Mouse (Mus musculus): ENCODE results near the gene Flt4. TPM values are rescaled to one million over a fixed set of nuclear protein-coding genes. Genes with fewer than 3 reads are reported as not detected.

Flt4 gene
- polyA plus RNA-seq, 1 experiment from 2014 or later: 10.6 TPM

DNA sequence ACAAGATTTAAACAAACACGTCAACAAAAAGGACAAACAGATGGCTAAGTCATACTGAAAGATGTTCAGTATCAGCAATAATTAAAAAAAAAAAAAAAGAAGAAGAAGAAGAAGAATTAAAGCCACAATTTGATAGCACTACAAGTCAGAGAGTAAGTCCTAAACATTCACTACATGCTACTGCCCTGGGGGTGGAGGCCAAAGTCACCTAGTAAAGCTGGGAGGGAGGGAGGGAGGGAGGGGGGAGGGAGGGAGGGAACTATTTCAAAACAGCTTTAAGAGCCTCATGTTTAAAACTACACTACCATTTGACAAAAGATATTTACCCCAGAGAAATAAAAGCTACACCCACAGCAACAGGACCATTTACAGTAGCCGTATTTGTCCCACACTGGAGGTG, 86.6 kb downstream of the Flt4 start:
- in situ Hi-C loops (cut with MboI; ENCODE audit: low pct_unique_long_range_greater_than_20kb): loop anchor here (25.0 kb wide), 1 partner anchor 883 kb away; the partner anchor contains the start of genes Rack1 and Trim41
- no peak for TF ChIP-seq CTCF (IDR thresholded peaks at IDR 0.05)
- ATAC-seq (no peak), DNase-seq (ENCODE audit: low read depth, low spot score) (no peak)
- H3K27me3 ChIP-seq: no peaks in the 10 kb centered on the region
- ChIA-PET POLR2A (interaction anchor here (1.2 kb wide), 1 partner anchor 15 kb away, joined by 3 read pairs; no protein-coding TSS in a partner anchor), CTCF (interaction anchor here (1.1 to 2.2 kb wide), 2 partner anchors 13 to 27 kb away, joined by 3 to 6 read pairs; no protein-coding TSS in a partner anchor)

DNA sequence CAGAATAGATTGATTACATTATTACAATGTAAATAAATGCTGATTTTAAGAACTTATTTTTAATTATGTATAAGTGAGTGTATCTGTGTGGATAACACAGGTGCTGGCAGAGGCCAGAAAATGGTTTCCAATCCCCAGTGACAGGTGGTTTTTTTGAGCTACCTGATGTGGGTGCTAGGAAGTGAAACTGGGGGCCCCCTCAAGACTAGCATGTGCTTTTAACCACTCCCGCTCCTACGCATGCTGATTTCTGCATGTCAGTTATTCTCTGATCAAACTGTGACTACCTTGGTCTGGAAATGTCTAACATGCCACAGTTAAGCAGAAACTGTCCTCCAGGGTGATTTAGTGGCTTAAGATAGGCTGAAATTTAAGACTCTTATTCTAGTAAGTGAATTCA, 87.4 kb downstream of the Flt4 start:
- no peaks in the 10 kb centered on the region for H3K27me3 ChIP-seq
- no peak for DNase-seq (ENCODE audit: low read depth, low spot score)
- in situ Hi-C loops (cut with MboI; ENCODE audit: low pct_unique_long_range_greater_than_20kb): loop anchor here (25.0 kb wide), 1 partner anchor 884 kb away; the partner anchor contains the start of genes Rack1 and Trim41
- no peak for ATAC-seq
- POLR2A ChIA-PET: interaction anchor here (1.2 kb wide), 1 partner anchor 14 kb away, joined by 3 read pairs; no protein-coding TSS in a partner anchor
- CTCF ChIA-PET: interaction anchor here (0.9 to 2.2 kb wide), 2 partner anchors 15 to 28 kb away, joined by 3 to 6 read pairs; no protein-coding TSS in a partner anchor
- no peak for TF ChIP-seq CTCF (IDR thresholded peaks at IDR 0.05)

DNA sequence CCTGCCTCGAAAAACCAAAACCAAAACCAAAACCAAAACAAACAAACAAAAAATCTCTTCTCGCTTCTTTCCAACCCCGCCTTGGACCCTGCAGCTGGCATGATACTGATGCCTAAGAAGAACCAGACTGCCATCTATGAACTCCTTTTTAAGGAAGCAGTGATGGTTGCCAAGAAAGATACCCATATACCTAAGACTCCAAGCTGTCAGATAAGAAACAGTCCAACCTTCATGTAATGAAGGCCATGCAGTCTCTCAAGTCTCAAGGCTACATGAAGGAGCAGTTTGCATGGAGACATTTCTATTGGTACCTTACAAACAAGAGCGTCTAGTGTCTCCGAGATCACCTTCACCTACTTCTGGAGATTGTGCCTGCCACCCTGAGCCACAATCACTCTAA, 88.7 kb downstream of the Flt4 start:
- POLR2A ChIA-PET: no interaction called here
- no peak for DNase-seq (ENCODE audit: low read depth, low spot score)
- ATAC-seq: no peak
- CTCF ChIA-PET: interaction anchor here (1.7 kb wide), 1 partner anchor 9 kb away, joined by 3 read pairs; no protein-coding TSS in a partner anchor
- H3K27me3 ChIP-seq: no peaks in the 10 kb centered on the region
- TF ChIP-seq CTCF (IDR thresholded peaks at IDR 0.05): no peak
- in situ Hi-C loops (cut with MboI; ENCODE audit: low pct_unique_long_range_greater_than_20kb): loop anchor here (25.0 kb wide), 1 partner anchor 885 kb away; the partner anchor contains the start of genes Rack1 and Trim41

DNA sequence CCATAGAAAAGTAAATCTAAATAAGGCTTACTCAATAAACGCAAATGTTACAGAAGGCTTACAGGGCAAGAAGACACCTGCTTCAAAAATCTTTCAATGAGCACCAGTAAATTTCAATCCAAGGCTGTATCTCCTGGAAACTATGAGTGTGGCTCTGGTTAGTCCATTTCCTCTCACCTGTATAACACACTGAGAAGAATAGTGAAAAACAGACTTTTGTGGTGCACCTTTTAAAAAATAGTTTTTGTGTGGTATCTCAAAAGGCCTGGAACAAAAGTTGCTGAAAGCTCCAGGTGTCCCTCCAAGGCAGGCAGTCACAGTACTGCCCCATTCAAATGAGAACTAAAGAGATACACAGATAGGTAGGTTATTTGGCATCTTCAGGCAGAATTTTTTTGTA, 90.0 kb downstream of the Flt4 start:
- in situ Hi-C loops (cut with MboI; ENCODE audit: low pct_unique_long_range_greater_than_20kb): loop anchor here (25.0 kb wide), 1 partner anchor 887 kb away; the partner anchor contains the start of genes Rack1 and Trim41
- ChIA-PET POLR2A (no interaction called here), CTCF (interaction anchor here (1.7 kb wide), 1 partner anchor 10 kb away, joined by 3 read pairs; no protein-coding TSS in a partner anchor)
- no peaks in the 10 kb centered on the region for H3K27me3 ChIP-seq
- no peak for TF ChIP-seq CTCF (IDR thresholded peaks at IDR 0.05)
- ATAC-seq (no peak), DNase-seq (ENCODE audit: low read depth, low spot score) (no peak)

DNA sequence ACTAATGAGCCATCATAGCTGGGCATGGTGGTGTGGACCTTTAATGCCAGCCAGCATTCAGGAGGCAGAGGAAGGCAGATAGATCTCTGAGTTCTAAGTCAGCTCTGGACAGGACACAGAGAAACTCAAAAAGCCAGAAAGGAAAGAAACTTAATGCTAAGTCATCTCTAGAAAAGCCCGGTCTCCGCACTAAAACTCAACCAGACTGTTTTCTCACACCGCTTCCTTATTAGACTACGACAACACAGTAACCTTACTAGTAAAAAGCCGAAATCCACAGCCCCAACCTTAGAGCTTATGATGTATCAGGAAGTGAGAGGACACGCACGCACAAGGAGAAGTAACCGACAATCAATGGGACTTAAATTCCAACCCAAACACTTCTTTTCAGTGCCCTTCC, 93.0 kb downstream of the Flt4 start:
- ChIA-PET CTCF (no interaction called here), POLR2A (no interaction called here)
- DNase-seq (ENCODE audit: low read depth, low spot score): no peak
- no peak for TF ChIP-seq CTCF (IDR thresholded peaks at IDR 0.05)
- no peak for ATAC-seq
- no peaks in the 10 kb centered on the region for H3K27me3 ChIP-seq
- in situ Hi-C loops (cut with MboI; ENCODE audit: low pct_unique_long_range_greater_than_20kb): no loop called here

Other genes with a start within 250 kb of the Flt4 start
- not detected for gene Olfr1389, start 186.2 kb upstream of the Flt4 start, polyA plus RNA-seq (2021)
- gene Olfr1388, start 172.6 kb upstream of the Flt4 start, polyA plus RNA-seq (2021): not detected
- gene Olfr1387, start 153.9 kb upstream of the Flt4 start, polyA plus RNA-seq (2021): not detected
- gene Olfr1386, start 144.2 kb upstream of the Flt4 start, polyA plus RNA-seq (2021): not detected
- gene Olfr1385, start 120.2 kb upstream of the Flt4 start, polyA plus RNA-seq (2021): not detected
- 0.26 TPM for gene Olfr1384, start 102.5 kb upstream of the Flt4 start, polyA plus RNA-seq (2021)
- gene Olfr1383, start 89.6 kb upstream of the Flt4 start, polyA plus RNA-seq (2021): 0.45 TPM
- not detected for gene Olfr1382, start 81.0 kb upstream of the Flt4 start, polyA plus RNA-seq (2021)
- not detected for gene Olfr1381, start 65.8 kb upstream of the Flt4 start, polyA plus RNA-seq (2021)
- not detected for gene Olfr1380, start 52.4 kb upstream of the Flt4 start, polyA plus RNA-seq (2021)
- not detected for gene Scgb3a1, start 54.3 kb downstream of the Flt4 start, polyA plus RNA-seq (2021)
- gene Cnot6, start 103.5 kb downstream of the Flt4 start, polyA plus RNA-seq (2021): 84.4 TPM
- gene Gfpt2, start 184.9 kb downstream of the Flt4 start, polyA plus RNA-seq (2021): 0.03 TPM
- 48.5 TPM for gene Mapk9, start 237.5 kb downstream of the Flt4 start, polyA plus RNA-seq (2021)

All from Patski (cell line).